Mouse (Mus musculus) liver, embryonic 14.5 days (tissue): ENCODE results near the gene Hist1h2be.

Source experiments
- CTCF ChIP-seq: IDR thresholded peaks from 2 replicates; pipeline ENCODE4 v1.5.1; 2016; ENCODE audit warnings: antibody characterized with exemption, low read depth, control low read depth
- EP300 ChIP-seq: IDR thresholded peaks from 2 replicates; pipeline ENCODE4 v1.6.1; 2016; ENCODE audit warnings: antibody characterized with exemption, low read depth

DNA sequence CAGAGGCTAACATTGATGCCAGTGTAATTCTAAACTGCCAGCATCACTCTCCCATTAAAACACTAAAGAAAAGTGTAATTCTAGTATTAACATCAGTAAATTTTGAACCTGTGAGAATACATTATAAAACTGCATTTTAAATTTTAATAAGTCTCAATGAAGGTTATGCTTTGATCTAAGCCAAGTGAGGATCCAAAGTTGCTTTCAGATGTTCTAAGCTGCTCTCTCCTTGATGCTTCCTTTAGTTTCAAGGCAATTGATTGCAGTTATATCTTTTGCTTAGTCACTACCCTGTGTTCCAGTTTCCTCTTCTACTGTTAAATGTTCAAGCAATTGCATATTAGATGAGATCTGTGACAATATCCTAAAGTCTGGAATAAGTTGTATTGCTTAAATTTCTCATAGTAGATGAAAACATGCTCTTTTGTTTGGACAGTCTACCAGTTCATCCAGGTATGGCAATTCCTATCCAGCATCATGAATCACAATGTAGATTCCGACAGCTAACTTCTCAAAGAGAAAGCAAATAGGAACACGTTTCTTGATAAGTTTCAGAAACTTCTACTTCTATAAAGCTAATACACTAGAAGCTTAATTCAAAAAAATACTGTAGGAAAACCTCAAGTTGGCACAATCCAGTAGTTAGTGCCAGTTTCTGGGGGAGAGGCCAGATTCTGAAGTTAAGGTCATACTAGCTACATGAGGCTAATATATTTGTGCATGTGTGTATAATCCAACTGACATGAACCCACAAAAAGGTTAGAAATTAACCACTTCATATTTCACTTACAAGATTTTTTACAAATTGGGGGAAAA lies 48.5 kb downstream of the Hist1h2be start:
- TF ChIP-seq CTCF (no peak), EP300 (no peak)
